Mouse (Mus musculus) liver, embryonic 14.5 days (tissue): Measurements from ENCODE around the gene Shld1. TPM values are rescaled to one million over a fixed set of nuclear protein-coding genes. Genes with fewer than 3 reads are reported as not detected.

ENCODE experiments used
- ATAC-seq: fragments of 200-750 bp; cut with Nextera tagmentation; 2 replicates; pipeline ENCODE4 v1.8.0; 2017; ENCODE audit warnings: moderate number of reproducible peaks, mild to moderate bottlenecking, moderate library complexity; ENCODE audit not compliant: insufficient read depth
- DNase-seq, 3 experiments: peaks; one replicate each; pipeline ENCODE4 v3.0.0-alpha.2; 2012 to 2013; ENCODE audit warnings: low read depth in 3 of 3, low spot score in 3 of 3
- H3K27ac ChIP-seq: fragments of 300-500 bp; sonication (generic); 2 replicates; pipeline ENCODE4 v1.5.1; 2014; ENCODE audit warnings: moderate library complexity, mild to moderate bottlenecking, control low read depth, inconsistent platforms
- H3K27me3 ChIP-seq: fragments of 300-500 bp; sonication (generic); 2 replicates; pipeline ENCODE4 v1.6.1; 2014; ENCODE audit warnings: mild to moderate bottlenecking, low read length, moderate library complexity; ENCODE audit not compliant: control insufficient read depth, insufficient read depth
- H3K36me3 ChIP-seq: fragments of 300-500 bp; sonication (generic); replicated peaks from 2 replicates; pipeline ENCODE4 v1.6.1; 2014; ENCODE audit warnings: low read depth; ENCODE audit not compliant: control insufficient read depth, insufficient read depth
- H3K4me1 ChIP-seq, 2 experiments: fragments of 200-500 bp in 1 of 2; fragments of 300-500 bp in 1 of 2; sonication (generic) in 1 of 2; replicated peaks; 2 replicates each; pipeline ENCODE4 v1.6.1; 2012 to 2014; ENCODE audit warnings: antibody characterized with exemption in 1 of 2, inconsistent platforms in 1 of 2, low read length in 1 of 2; ENCODE audit not compliant: control insufficient read depth in 2 of 2, insufficient read depth in 2 of 2
- H3K4me2 ChIP-seq: fragments of 300-500 bp; sonication (generic); 2 replicates; pipeline ENCODE4 v1.6.1; 2014; ENCODE audit warnings: low read depth, mild to moderate bottlenecking, control low read depth, moderate library complexity
- H3K4me3 ChIP-seq, 2 experiments: fragments of 200-500 bp in 1 of 2; fragments of 300-500 bp in 1 of 2; sonication (generic) in 1 of 2; 2 replicates each; pipeline ENCODE4 v1.5.1; 2012 to 2014; ENCODE audit warnings: low read depth in 2 of 2, low read length in 2 of 2, mild to moderate bottlenecking in 2 of 2, control low read depth in 1 of 2, inconsistent platforms in 1 of 2, moderate library complexity in 1 of 2; ENCODE audit not compliant: insufficient read depth in 1 of 2
- H3K9ac ChIP-seq: fragments of 300-500 bp; sonication (generic); replicated peaks from 2 replicates; pipeline ENCODE4 v1.6.1; 2014; ENCODE audit warnings: mild to moderate bottlenecking, control low read depth, moderate library complexity
- H3K9me3 ChIP-seq: fragments of 300-500 bp; sonication (generic); 2 replicates; pipeline ENCODE4 v1.6.1; 2016; ENCODE audit warnings: low read length, mixed read lengths; ENCODE audit not compliant: control insufficient read depth
- CTCF ChIP-seq: IDR thresholded peaks from 2 replicates; pipeline ENCODE4 v1.5.1; 2016; ENCODE audit warnings: antibody characterized with exemption, low read depth, control low read depth
- EP300 ChIP-seq: IDR thresholded peaks from 2 replicates; pipeline ENCODE4 v1.6.1; 2016; ENCODE audit warnings: antibody characterized with exemption, low read depth
- WGBS: fragments of 180-500 bp; shearing (Covaris S2); extraction: QIAGEN DNeasy Blood & Tissue Kit; methylation state at CpG from one replicate; pipeline ENCODE4 v1.1.7; 2014; ENCODE audit not compliant: insufficient replicate concordance; 5-methylcytosine and 5-hydroxymethylcytosine counted together
- polyA plus RNA-seq, 2 experiments: library from polyadenylated mRNA; depleted of rRNA in 1 of 2; stranded (reverse) in 1 of 2; unstranded in 1 of 2; fragments of >200 nt; fragmentation: Nextera tagmentation in 1 of 2; extraction: Ambion mirVana in 1 of 2; gene quantifications; 2 replicates each; pipeline versions ENCODE4 v1.2.1 to v1.2.3; 2012 to 2014

Shld1 gene
- polyA plus RNA-seq, 2 experiments, result 6.3 to 10.1 TPM

DNA sequence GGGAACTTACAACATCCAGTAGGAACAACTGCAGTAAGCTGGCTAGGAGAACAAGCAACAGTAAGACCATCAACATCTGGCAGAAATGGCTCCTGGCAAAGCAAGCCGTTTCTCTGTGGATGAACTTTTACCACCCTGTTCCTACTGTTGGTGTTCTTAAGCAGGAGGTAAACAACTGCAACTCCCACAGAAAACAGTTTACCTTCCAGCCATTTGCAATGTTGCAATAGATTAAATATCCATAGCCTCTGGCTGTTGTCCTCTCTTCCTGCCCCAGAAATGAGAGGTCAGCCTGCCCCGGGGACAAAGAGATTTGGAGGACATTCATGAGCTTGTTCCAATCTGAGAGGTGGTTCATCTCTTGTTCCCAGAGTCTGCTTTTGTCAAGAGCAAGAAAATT, 29.5 kb upstream of the Shld1 start:
- DNase-seq (no peak), ATAC-seq (no peak)
- Histone ChIP-seq H3K4me3 (no peak overlapping the region), H3K4me1 (no peaks in the 10 kb centered on the region), H3K9ac (no peak overlapping the region), H3K36me3 (no peaks in the 10 kb centered on the region), H3K27ac (no peak overlapping the region), H3K9me3 (no peaks in the 10 kb centered on the region), H3K27me3 (no peaks in the 10 kb centered on the region), H3K4me2 (no peak overlapping the region)
- no peak for TF ChIP-seq CTCF
- no peak for TF ChIP-seq EP300
- WGBS, result 49% methylated on average over 2 of the region's 2 CpGs

DNA sequence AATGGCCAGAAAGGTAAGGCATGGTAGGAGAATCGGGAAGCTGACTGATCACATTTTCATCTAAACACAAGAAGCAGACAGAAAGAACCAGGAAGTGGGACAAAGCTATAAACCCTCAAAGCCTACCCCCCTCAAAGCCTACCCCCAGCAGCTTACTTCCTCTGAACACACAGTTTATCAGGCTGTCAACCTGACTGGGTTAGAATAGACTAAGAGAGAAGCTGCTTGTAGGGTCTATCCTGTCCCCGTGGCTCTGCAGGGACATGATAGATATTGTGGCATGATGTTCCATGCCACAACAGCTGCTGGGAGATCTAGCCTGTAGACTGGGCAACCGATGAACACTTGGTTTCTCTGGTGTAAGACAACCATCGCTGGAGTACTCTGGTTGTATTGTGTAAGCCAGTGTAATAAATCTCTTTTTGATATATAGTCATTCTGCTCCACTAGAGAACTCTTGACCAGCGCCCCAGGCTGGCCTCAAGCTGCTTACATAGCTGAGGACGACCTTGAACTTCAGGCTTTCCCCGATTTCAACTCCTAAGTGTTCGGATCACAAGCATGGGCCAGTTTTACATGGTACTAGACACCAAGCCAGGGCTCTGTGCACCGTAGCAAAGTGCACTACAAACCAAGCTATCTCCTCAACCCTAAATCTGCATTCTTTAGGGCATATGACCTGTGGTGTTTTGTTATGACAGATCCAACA, 28.2 kb upstream of the Shld1 start:
- no peaks in the 10 kb centered on the region for H3K27me3 ChIP-seq
- no peak overlapping the region for H3K4me3 ChIP-seq
- no peak overlapping the region for H3K4me2 ChIP-seq
- TF ChIP-seq CTCF, result no peak
- TF ChIP-seq EP300, result no peak
- no peak overlapping the region for H3K27ac ChIP-seq
- no peaks in the 10 kb centered on the region for H3K4me1 ChIP-seq
- DNase-seq (no peak), ATAC-seq (no peak)
- no peaks in the 10 kb centered on the region for H3K36me3 ChIP-seq
- no peaks in the 10 kb centered on the region for H3K9me3 ChIP-seq
- 40% methylated on average over 9 of the region's 9 CpGs for WGBS
- no peak overlapping the region for H3K9ac ChIP-seq

DNA sequence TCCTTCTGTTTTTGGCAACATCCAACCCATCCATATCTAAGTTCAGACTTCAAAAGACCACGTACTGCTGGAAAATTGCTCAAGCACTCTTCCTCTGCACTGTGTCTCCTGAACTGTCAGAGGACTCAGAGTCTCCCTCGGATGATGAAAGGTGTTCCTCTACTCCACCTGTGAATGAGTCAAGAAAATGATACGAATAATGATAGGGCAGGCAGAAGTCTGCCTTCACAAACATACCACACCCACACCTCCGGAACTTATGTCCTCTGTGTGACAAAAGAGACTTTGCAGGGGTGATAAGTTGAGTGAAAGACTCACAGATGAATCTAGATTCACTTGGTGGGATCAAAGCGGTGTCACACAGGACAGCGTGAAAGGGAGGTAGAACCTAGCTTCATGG, 17.6 kb upstream of the Shld1 start:
- 53% methylated on average over 6 of the region's 6 CpGs for WGBS
- Histone ChIP-seq H3K9ac (no peak overlapping the region), H3K27ac (no peak overlapping the region), H3K4me3 (no peak overlapping the region), H3K4me1 (no peaks in the 10 kb centered on the region), H3K27me3 (no peaks in the 10 kb centered on the region), H3K36me3 (no peaks in the 10 kb centered on the region), H3K9me3 (no peaks in the 10 kb centered on the region), H3K4me2 (no peak overlapping the region)
- no peak for ATAC-seq
- TF ChIP-seq CTCF (no peak), EP300 (no peak)
- no peak for DNase-seq

DNA sequence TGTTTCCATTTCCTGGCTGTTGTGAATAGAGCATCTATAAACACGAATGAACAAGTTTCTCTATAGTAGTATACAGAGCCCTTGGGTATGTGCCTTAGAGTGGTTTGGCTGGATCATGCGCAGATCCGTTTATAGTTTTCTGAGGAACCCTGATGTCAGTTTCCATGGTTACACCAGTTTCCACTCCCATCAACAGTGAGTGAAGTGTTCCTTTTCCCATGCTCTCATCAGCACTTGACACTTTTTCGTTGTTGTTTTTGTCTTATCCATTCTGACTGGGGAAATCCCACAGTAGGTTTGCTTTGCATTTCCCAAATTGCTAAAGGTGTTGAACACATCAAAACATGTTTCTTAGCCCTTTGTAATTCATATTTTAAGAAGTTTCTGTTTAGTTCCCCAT, 16.4 kb upstream of the Shld1 start:
- no peaks in the 10 kb centered on the region for H3K27me3 ChIP-seq
- no peak overlapping the region for H3K4me3 ChIP-seq
- H3K27ac ChIP-seq, result no peak overlapping the region
- 62% methylated on average over 4 of the region's 4 CpGs for WGBS
- H3K9me3 ChIP-seq, result no peaks in the 10 kb centered on the region
- TF ChIP-seq CTCF (no peak), EP300 (no peak)
- no peaks in the 10 kb centered on the region for H3K4me1 ChIP-seq
- DNase-seq, result no peak
- no peak overlapping the region for H3K4me2 ChIP-seq
- no peaks in the 10 kb centered on the region for H3K36me3 ChIP-seq
- no peak overlapping the region for H3K9ac ChIP-seq
- no peak for ATAC-seq

DNA sequence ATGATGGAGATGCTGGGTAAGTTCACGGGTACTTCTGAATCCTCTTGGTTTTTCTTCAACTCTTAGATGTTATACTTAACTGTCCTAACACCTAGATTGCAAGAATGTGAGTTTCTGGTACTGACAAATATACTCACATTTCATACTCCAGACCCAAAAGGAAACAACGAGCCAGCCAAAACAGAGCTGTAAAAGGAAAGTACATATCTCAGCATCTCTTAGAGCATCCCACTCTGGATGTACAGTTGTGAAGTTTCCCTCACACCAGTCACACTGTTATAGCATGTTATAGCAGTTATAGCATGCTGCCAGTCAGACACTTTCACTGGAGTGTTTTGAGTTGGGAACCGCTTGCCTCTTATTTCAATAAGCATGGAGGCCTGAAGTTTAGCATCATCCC, 14.6 kb upstream of the Shld1 start:
- DNase-seq (no peak), ATAC-seq (no peak)
- Histone ChIP-seq H3K27ac (no peak overlapping the region), H3K4me1 (no peaks in the 10 kb centered on the region), H3K4me3 (no peak overlapping the region), H3K36me3 (no peaks in the 10 kb centered on the region), H3K4me2 (no peak overlapping the region), H3K9ac (no peak overlapping the region), H3K9me3 (no peaks in the 10 kb centered on the region), H3K27me3 (no peaks in the 10 kb centered on the region)
- no peak for TF ChIP-seq CTCF
- TF ChIP-seq EP300, result no peak
- 70% methylated on average over 3 of the region's 3 CpGs for WGBS
